Mouse (Mus musculus): ENCODE measurements around the gene Max. TPM values are rescaled to one million over a fixed set of nuclear protein-coding genes. Genes with fewer than 3 reads are reported as not detected.

Max gene
- polyA plus RNA-seq (2015; fragmentation: Nextera tagmentation; extraction: Ambion mirVana): 18.4 and 21.7 TPM in 2 replicates

DNA sequence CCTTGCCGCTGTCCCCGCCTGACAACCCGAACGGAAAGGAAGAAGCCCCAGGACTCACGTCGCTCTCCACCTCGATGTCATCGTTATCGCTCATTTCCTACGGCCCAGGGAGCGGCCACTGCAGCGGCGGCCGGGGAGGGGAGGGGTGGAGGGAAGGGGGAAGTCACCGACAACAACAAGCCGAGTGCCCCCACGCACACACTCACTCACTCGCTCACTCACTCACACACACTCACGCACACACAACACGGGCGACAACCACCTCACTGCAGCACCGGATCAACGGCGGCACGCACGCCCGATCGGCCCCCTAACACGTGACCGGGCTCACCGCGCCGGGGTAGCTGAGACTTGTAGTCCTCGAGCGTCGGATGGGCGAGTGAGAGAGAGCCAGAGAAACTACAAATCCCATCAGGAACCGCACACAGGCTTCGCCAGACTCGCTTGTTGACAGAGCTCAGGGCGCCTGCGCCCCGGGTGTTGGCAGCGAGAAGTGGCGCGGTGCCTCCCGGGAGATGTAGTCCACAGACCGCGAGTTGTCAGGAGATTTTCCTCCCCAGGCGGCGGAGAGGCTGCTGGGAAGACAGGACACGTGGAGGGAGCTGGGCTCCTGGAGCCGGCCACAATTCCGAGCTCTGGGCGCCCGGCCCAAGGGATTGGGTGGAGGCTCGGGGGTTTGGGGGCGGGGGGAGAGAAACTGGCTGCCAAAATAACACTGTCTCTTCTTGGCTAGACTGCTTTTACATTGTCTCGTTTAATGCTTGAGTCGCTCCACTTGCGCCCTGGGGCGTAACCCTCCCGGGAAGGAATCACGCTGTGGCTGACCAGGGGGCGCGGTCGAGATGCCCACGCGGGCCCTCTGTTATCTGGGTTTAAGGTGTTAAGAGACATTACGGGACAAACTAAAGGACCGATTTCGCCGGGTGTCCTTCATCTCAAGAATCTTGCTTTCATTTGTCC lies at the start of gene Max:
Gene Max, minus strand, starts transcription at position 270 of the 960 bp plus-strand sequence.
- Histone ChIP-seq H3K27me3 (ENCODE audit: control insufficient read depth, insufficient read depth, low read depth, low read length) (no peaks in the 10 kb centered on the region), H3K27ac (ENCODE audit: low read length) (peak within 1 kb of the TSS; percentile 79), H3K9ac (ENCODE audit: low read depth, low read length) (peak within 1 kb of the TSS; percentile 86), H3K4me3 (ENCODE audit: low read depth, low read length) (peak within 1 kb of the TSS; percentile 96), H3K9me3 (replicated peaks; ENCODE audit: control insufficient read depth, low read length, poor library complexity, severe bottlenecking) (no peaks in the 10 kb centered on the region), H3K36me3 (ENCODE audit: control insufficient read depth, insufficient read depth, low read length) (no peaks in the 10 kb centered on the region; the same call in 1 of the 2 replicates), H3K4me2 (ENCODE audit: low read length) (peak within 1 kb of the TSS; percentile 94), H3K4me1 (ENCODE audit: control insufficient read depth, insufficient read depth, low read length) (peaks cover 18% of the 10 kb centered on the region)
- WGBS: under 1% methylated on average over 65 of the region's 73 CpGs
- peak; percentile 100 for ATAC-seq

- H3K4me1 ChIP-seq (ENCODE audit: control insufficient read depth, insufficient read depth, low read length): no peaks in the 10 kb centered on the region
- H3K9ac ChIP-seq (ENCODE audit: low read depth, low read length): no peak overlapping the region
- WGBS: 65% methylated on average over 6 of the region's 6 CpGs
- no peak for ATAC-seq
- no peaks in the 10 kb centered on the region for H3K27me3 ChIP-seq (ENCODE audit: control insufficient read depth, insufficient read depth, low read depth, low read length)
- no peak overlapping the region for H3K4me3 ChIP-seq (ENCODE audit: low read depth, low read length)
- no peaks in the 10 kb centered on the region for H3K9me3 ChIP-seq (replicated peaks; ENCODE audit: control insufficient read depth, low read length, poor library complexity, severe bottlenecking)
- no peak overlapping the region for H3K27ac ChIP-seq (ENCODE audit: low read length)
- H3K4me2 ChIP-seq (ENCODE audit: low read length): no peak overlapping the region
- no peaks in the 10 kb centered on the region for H3K36me3 ChIP-seq (ENCODE audit: control insufficient read depth, insufficient read depth, low read length)
Measured at GRCm38 (mm10) chr12:77011092-77011720, 49.2 kb upstream of the Max start.

- H3K27me3 ChIP-seq (ENCODE audit: control insufficient read depth, insufficient read depth, low read depth, low read length): no peaks in the 10 kb centered on the region
- H3K9me3 ChIP-seq (replicated peaks; ENCODE audit: control insufficient read depth, low read length, poor library complexity, severe bottlenecking): no peaks in the 10 kb centered on the region
- H3K4me3 ChIP-seq (ENCODE audit: low read depth, low read length): no peak overlapping the region
- no peak overlapping the region for H3K27ac ChIP-seq (ENCODE audit: low read length)
- 60% methylated on average over 20 of the region's 20 CpGs for WGBS
- H3K4me1 ChIP-seq (ENCODE audit: control insufficient read depth, insufficient read depth, low read length): peaks cover 9% of the 10 kb centered on the region
- H3K4me2 ChIP-seq (ENCODE audit: low read length): no peak overlapping the region
- H3K9ac ChIP-seq (ENCODE audit: low read depth, low read length): no peak overlapping the region
- ATAC-seq: no peak
- no peaks in the 10 kb centered on the region for H3K36me3 ChIP-seq (ENCODE audit: control insufficient read depth, insufficient read depth, low read length)
Measured at GRCm38 (mm10) chr12:77009202-77010030, 47.4 kb upstream of the Max start.

- WGBS: 33% methylated on average over 10 of the region's 10 CpGs
- H3K9ac ChIP-seq (ENCODE audit: low read depth, low read length): no peak overlapping the region
- no peak overlapping the region for H3K4me3 ChIP-seq (ENCODE audit: low read depth, low read length)
- no peaks in the 10 kb centered on the region for H3K27me3 ChIP-seq (ENCODE audit: control insufficient read depth, insufficient read depth, low read depth, low read length)
- no peak for ATAC-seq
- no peaks in the 10 kb centered on the region for H3K9me3 ChIP-seq (replicated peaks; ENCODE audit: control insufficient read depth, low read length, poor library complexity, severe bottlenecking)
- peak overlapping the region; percentile 19; the same call in 1 of the 2 replicates for H3K27ac ChIP-seq (ENCODE audit: low read length)
- H3K36me3 ChIP-seq (ENCODE audit: control insufficient read depth, insufficient read depth, low read length): no peaks in the 10 kb centered on the region
- H3K4me2 ChIP-seq (ENCODE audit: low read length): peak overlapping the region; percentile 5
- peaks cover 13% of the 10 kb centered on the region for H3K4me1 ChIP-seq (ENCODE audit: control insufficient read depth, insufficient read depth, low read length)
Measured at GRCm38 (mm10) chr12:77004893-77005292, 42.9 kb upstream of the Max start.

- Histone ChIP-seq H3K4me3 (ENCODE audit: low read depth, low read length) (no peak overlapping the region), H3K4me1 (ENCODE audit: control insufficient read depth, insufficient read depth, low read length) (peaks cover 13% of the 10 kb centered on the region), H3K9ac (ENCODE audit: low read depth, low read length) (no peak overlapping the region), H3K9me3 (replicated peaks; ENCODE audit: control insufficient read depth, low read length, poor library complexity, severe bottlenecking) (no peaks in the 10 kb centered on the region), H3K36me3 (ENCODE audit: control insufficient read depth, insufficient read depth, low read length) (no peaks in the 10 kb centered on the region), H3K27ac (ENCODE audit: low read length) (no peak overlapping the region), H3K4me2 (ENCODE audit: low read length) (no peak overlapping the region), H3K27me3 (ENCODE audit: control insufficient read depth, insufficient read depth, low read depth, low read length) (no peaks in the 10 kb centered on the region)
- ATAC-seq: no peak
- WGBS: 91% methylated on average over 8 of the region's 8 CpGs
Measured at GRCm38 (mm10) chr12:77002551-77003228, 40.7 kb upstream of the Max start.

DNA sequence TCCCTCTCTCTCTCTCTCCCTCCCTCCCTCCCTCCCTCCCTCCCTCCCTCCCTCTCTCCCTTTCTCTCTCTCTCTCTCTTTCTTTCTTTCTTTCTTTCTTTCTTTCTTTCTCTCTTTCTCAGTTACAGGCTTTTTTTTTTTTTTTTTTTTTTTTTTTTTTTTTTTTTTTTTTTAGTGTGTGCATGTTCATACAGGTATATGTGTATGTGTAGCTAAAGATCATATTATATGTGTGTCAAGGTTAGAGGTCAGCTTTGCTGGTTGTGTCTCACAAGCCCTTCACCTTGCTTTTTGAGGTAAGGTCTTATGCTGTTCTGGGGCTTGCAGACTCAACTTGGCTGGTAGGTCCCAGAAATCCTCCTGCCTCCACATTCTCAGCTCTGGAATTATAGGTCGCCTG lies 39.3 kb upstream of the Max start:
- ATAC-seq: no peak
- 72% methylated on average over 1 of the region's 1 CpGs for WGBS
- H3K27me3 ChIP-seq (ENCODE audit: control insufficient read depth, insufficient read depth, low read depth, low read length): no peaks in the 10 kb centered on the region

DNA sequence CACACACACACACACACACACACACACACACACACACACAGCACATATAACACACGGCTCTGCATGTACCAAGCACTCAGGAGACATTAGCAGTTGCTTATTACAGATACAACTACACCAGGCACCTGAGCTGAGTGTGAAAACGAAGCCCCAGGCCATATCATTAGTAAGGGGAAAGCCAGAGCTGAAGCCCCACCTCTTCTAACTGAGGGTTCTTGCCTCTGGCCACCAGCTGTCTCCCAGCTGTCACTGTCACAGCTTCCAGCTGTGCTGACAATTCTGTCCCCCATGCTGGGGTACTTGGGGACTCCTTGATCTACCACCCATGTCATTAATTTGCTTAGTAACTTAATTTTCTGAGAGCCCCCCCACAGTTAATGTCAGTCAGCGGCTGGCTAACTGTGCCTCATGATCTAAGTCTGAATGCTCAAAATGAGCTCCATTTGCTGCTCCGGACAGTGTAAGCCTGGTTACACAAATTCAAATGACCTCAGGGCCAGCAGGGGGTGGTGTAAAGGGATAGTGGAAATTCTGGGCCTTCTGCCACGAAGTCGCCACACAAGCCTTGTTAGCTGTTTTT lies 38.8 kb upstream of the Max start:
- WGBS: 3% methylated on average over 6 of the region's 6 CpGs

More for the DNA sequence above, 39.3 kb upstream of the Max start:
- Histone ChIP-seq H3K9ac (ENCODE audit: low read depth, low read length) (no peak overlapping the region), H3K36me3 (ENCODE audit: control insufficient read depth, insufficient read depth, low read length) (no peaks in the 10 kb centered on the region), H3K4me3 (ENCODE audit: low read depth, low read length) (no peak overlapping the region), H3K4me2 (ENCODE audit: low read length) (no peak overlapping the region), H3K27ac (ENCODE audit: low read length) (no peak overlapping the region), H3K9me3 (replicated peaks; ENCODE audit: control insufficient read depth, low read length, poor library complexity, severe bottlenecking) (no peaks in the 10 kb centered on the region), H3K4me1 (ENCODE audit: control insufficient read depth, insufficient read depth, low read length) (peaks cover 13% of the 10 kb centered on the region)

GRCm38 (mm10) chr12:77000096-77000704 lies 38.2 kb upstream of the Max start:
- H3K9me3 ChIP-seq (replicated peaks; ENCODE audit: control insufficient read depth, low read length, poor library complexity, severe bottlenecking): no peaks in the 10 kb centered on the region
- no peaks in the 10 kb centered on the region for H3K27me3 ChIP-seq (ENCODE audit: control insufficient read depth, insufficient read depth, low read depth, low read length)
- H3K4me3 ChIP-seq (ENCODE audit: low read depth, low read length): no peak overlapping the region
- peak; percentile 88 for ATAC-seq
- H3K4me2 ChIP-seq (ENCODE audit: low read length): no peak overlapping the region
- H3K4me1 ChIP-seq (ENCODE audit: control insufficient read depth, insufficient read depth, low read length): peaks cover 11% of the 10 kb centered on the region
- 17% methylated on average over 4 of the region's 4 CpGs for WGBS
- no peak overlapping the region; the same call in 1 of the 2 replicates for H3K27ac ChIP-seq (ENCODE audit: low read length)
- no peak overlapping the region for H3K9ac ChIP-seq (ENCODE audit: low read depth, low read length)
- H3K36me3 ChIP-seq (ENCODE audit: control insufficient read depth, insufficient read depth, low read length): no peaks in the 10 kb centered on the region

More for the DNA sequence above, 38.8 kb upstream of the Max start:
- Histone ChIP-seq H3K4me2 (ENCODE audit: low read length) (no peak overlapping the region), H3K27ac (ENCODE audit: low read length) (no peak overlapping the region; the same call in 1 of the 2 replicates), H3K9me3 (replicated peaks; ENCODE audit: control insufficient read depth, low read length, poor library complexity, severe bottlenecking) (no peaks in the 10 kb centered on the region), H3K4me3 (ENCODE audit: low read depth, low read length) (no peak overlapping the region), H3K27me3 (ENCODE audit: control insufficient read depth, insufficient read depth, low read depth, low read length) (no peaks in the 10 kb centered on the region), H3K4me1 (ENCODE audit: control insufficient read depth, insufficient read depth, low read length) (peaks cover 13% of the 10 kb centered on the region), H3K36me3 (ENCODE audit: control insufficient read depth, insufficient read depth, low read length) (no peaks in the 10 kb centered on the region), H3K9ac (ENCODE audit: low read depth, low read length) (no peak overlapping the region)
- ATAC-seq: peak; percentile 83
